Mouse (Mus musculus): ENCODE data around the gene Prr19.
A peak's percentile ranks its signal among the peaks of the same experiment; 100 is the strongest.
"Not testable (repeated sequence)": the region's sequence is repeated elsewhere in the genome, so short reads cannot be mapped to it uniquely, and the experiment has no call there.

Prr19 gene

GRCm38 (mm10) chr7:25322058-25322484 is 20.9 kb downstream of the Prr19 start:
- DNase-seq (ENCODE audit: low spot score) = peak; percentile 41

- DNase-seq (ENCODE audit: low spot score) = peak; percentile 68
Observed at GRCm38 (mm10) chr7:25323219-25323618, 22.0 kb downstream of the Prr19 start.

- DNase-seq (ENCODE audit: low spot score) = not testable (repeated sequence)
Observed at GRCm38 (mm10) chr7:25325431-25325830, 24.2 kb downstream of the Prr19 start.

- DNase-seq (ENCODE audit: low spot score) = no peak
Observed at GRCm38 (mm10) chr7:25326233-25326632, 25.0 kb downstream of the Prr19 start.

GRCm38 (mm10) chr7:25333596-25334307 is 32.5 kb downstream of the Prr19 start:
- DNase-seq (ENCODE audit: low spot score) = peak; percentile 78

GRCm38 (mm10) chr7:25334472-25334871 is 33.3 kb downstream of the Prr19 start:
- no peak for DNase-seq (ENCODE audit: low spot score)

GRCm38 (mm10) chr7:25339329-25339728 is 38.1 kb downstream of the Prr19 start:
- DNase-seq (ENCODE audit: low spot score) = no peak

- no peak for DNase-seq (ENCODE audit: low spot score)
Observed at GRCm38 (mm10) chr7:25341000-25341784, 40.0 kb downstream of the Prr19 start.

- no peak for DNase-seq (ENCODE audit: low spot score)
Observed at GRCm38 (mm10) chr7:25348861-25349260, 47.6 kb downstream of the Prr19 start.

Data from adipocyte (in vitro differentiated cells).